Mouse (Mus musculus): ENCODE measurements around the gene Rbbp8nl. TPM values are rescaled to one million over a fixed set of nuclear protein-coding genes. Genes with fewer than 3 reads are reported as not detected.

Rbbp8nl gene
- polyA plus RNA-seq, 1 experiment: not detected

- Histone ChIP-seq H3K27ac (ENCODE audit: insufficient read depth, low read length) (no peak within 1 kb of the TSS), H3K4me1 (ENCODE audit: control insufficient read depth, insufficient read depth, low read length) (peaks cover 6% of the 10 kb centered on the region; the same call in 1 of the 2 replicates), H3K4me3 (ENCODE audit: insufficient read depth, low read length) (peak within 1 kb of the TSS; percentile 44)
- no peak for TF ChIP-seq CTCF (IDR thresholded peaks at IDR 0.05; ENCODE audit: extremely low read depth, insufficient read depth, low read length)
- peak; percentile 48; the same call in 1 of the 2 replicates for TF ChIP-seq POLR2A (IDR thresholded peaks at IDR 0.05; ENCODE audit: extremely low read depth, insufficient read depth, low read length)
Measured at GRCm38 (mm10) chr2:180273394-180274244, 16.1 kb downstream of the Rbbp8nl start, which contains the start of gene Cables2. Gene Cables2, minus strand, starts transcription at chr2:180273496.

GRCm38 (mm10) chr2:180272884-180273321 is 16.8 kb downstream of the Rbbp8nl start:
- no peak for TF ChIP-seq POLR2A (IDR thresholded peaks at IDR 0.05; ENCODE audit: extremely low read depth, insufficient read depth, low read length)
- TF ChIP-seq CTCF (IDR thresholded peaks at IDR 0.05; ENCODE audit: extremely low read depth, insufficient read depth, low read length): no peak
- Histone ChIP-seq H3K4me3 (ENCODE audit: insufficient read depth, low read length) (peak overlapping the region; percentile 44), H3K27ac (ENCODE audit: insufficient read depth, low read length) (no peak overlapping the region), H3K4me1 (ENCODE audit: control insufficient read depth, insufficient read depth, low read length) (peaks cover 6% of the 10 kb centered on the region; the same call in 1 of the 2 replicates)

GRCm38 (mm10) chr2:180271804-180272395 is 17.8 kb downstream of the Rbbp8nl start:
- no peak overlapping the region for H3K27ac ChIP-seq (ENCODE audit: insufficient read depth, low read length)
- H3K4me1 ChIP-seq (ENCODE audit: control insufficient read depth, insufficient read depth, low read length): peaks cover 6% of the 10 kb centered on the region; the same call in 1 of the 2 replicates
- TF ChIP-seq POLR2A (IDR thresholded peaks at IDR 0.05; ENCODE audit: extremely low read depth, insufficient read depth, low read length) (no peak), CTCF (IDR thresholded peaks at IDR 0.05; ENCODE audit: extremely low read depth, insufficient read depth, low read length) (no peak)
- peak overlapping the region; percentile 44; the same call in 1 of the 2 replicates for H3K4me3 ChIP-seq (ENCODE audit: insufficient read depth, low read length)

- Histone ChIP-seq H3K4me3 (ENCODE audit: insufficient read depth, low read length) (no peak overlapping the region), H3K4me1 (ENCODE audit: control insufficient read depth, insufficient read depth, low read length) (peaks cover 8% of the 10 kb centered on the region; the same call in 1 of the 2 replicates), H3K27ac (ENCODE audit: insufficient read depth, low read length) (no peak overlapping the region)
- no peak for TF ChIP-seq CTCF (IDR thresholded peaks at IDR 0.05; ENCODE audit: extremely low read depth, insufficient read depth, low read length)
- no peak for TF ChIP-seq POLR2A (IDR thresholded peaks at IDR 0.05; ENCODE audit: extremely low read depth, insufficient read depth, low read length)
Measured at GRCm38 (mm10) chr2:180270537-180271255, 19.0 kb downstream of the Rbbp8nl start.

- Histone ChIP-seq H3K4me3 (ENCODE audit: insufficient read depth, low read length) (no peak overlapping the region), H3K27ac (ENCODE audit: insufficient read depth, low read length) (no peak overlapping the region), H3K4me1 (ENCODE audit: control insufficient read depth, insufficient read depth, low read length) (peaks cover 8% of the 10 kb centered on the region; the same call in 1 of the 2 replicates)
- TF ChIP-seq CTCF (IDR thresholded peaks at IDR 0.05; ENCODE audit: extremely low read depth, insufficient read depth, low read length): no peak
- TF ChIP-seq POLR2A (IDR thresholded peaks at IDR 0.05; ENCODE audit: extremely low read depth, insufficient read depth, low read length): no peak
Measured at GRCm38 (mm10) chr2:180269329-180269728, 20.4 kb downstream of the Rbbp8nl start.

GRCm38 (mm10) chr2:180267955-180268354 is 21.7 kb downstream of the Rbbp8nl start:
- Histone ChIP-seq H3K27ac (ENCODE audit: insufficient read depth, low read length) (no peak overlapping the region), H3K4me1 (ENCODE audit: control insufficient read depth, insufficient read depth, low read length) (peaks cover 8% of the 10 kb centered on the region; the same call in 1 of the 2 replicates), H3K4me3 (ENCODE audit: insufficient read depth, low read length) (no peak overlapping the region)
- TF ChIP-seq CTCF (IDR thresholded peaks at IDR 0.05; ENCODE audit: extremely low read depth, insufficient read depth, low read length): no peak
- no peak for TF ChIP-seq POLR2A (IDR thresholded peaks at IDR 0.05; ENCODE audit: extremely low read depth, insufficient read depth, low read length)

- TF ChIP-seq POLR2A (IDR thresholded peaks at IDR 0.05; ENCODE audit: extremely low read depth, insufficient read depth, low read length) (no peak), CTCF (IDR thresholded peaks at IDR 0.05; ENCODE audit: extremely low read depth, insufficient read depth, low read length) (no peak)
- Histone ChIP-seq H3K4me1 (ENCODE audit: control insufficient read depth, insufficient read depth, low read length) (peaks cover 2% of the 10 kb centered on the region; the same call in 1 of the 2 replicates), H3K27ac (ENCODE audit: insufficient read depth, low read length) (peak overlapping the region; percentile 62), H3K4me3 (ENCODE audit: insufficient read depth, low read length) (no peak overlapping the region)
Measured at GRCm38 (mm10) chr2:180262891-180263290, 26.8 kb downstream of the Rbbp8nl start.

GRCm38 (mm10) chr2:180262441-180262840 is 27.2 kb downstream of the Rbbp8nl start:
- no peak overlapping the region for H3K4me3 ChIP-seq (ENCODE audit: insufficient read depth, low read length)
- peaks cover 2% of the 10 kb centered on the region; the same call in 1 of the 2 replicates for H3K4me1 ChIP-seq (ENCODE audit: control insufficient read depth, insufficient read depth, low read length)
- peak overlapping the region; percentile 62 for H3K27ac ChIP-seq (ENCODE audit: insufficient read depth, low read length)
- TF ChIP-seq CTCF (IDR thresholded peaks at IDR 0.05; ENCODE audit: extremely low read depth, insufficient read depth, low read length) (no peak), POLR2A (IDR thresholded peaks at IDR 0.05; ENCODE audit: extremely low read depth, insufficient read depth, low read length) (no peak)

- peaks cover 2% of the 10 kb centered on the region; the same call in 1 of the 2 replicates for H3K4me1 ChIP-seq (ENCODE audit: control insufficient read depth, insufficient read depth, low read length)
- no peak for TF ChIP-seq CTCF (IDR thresholded peaks at IDR 0.05; ENCODE audit: extremely low read depth, insufficient read depth, low read length)
- no peak for TF ChIP-seq POLR2A (IDR thresholded peaks at IDR 0.05; ENCODE audit: extremely low read depth, insufficient read depth, low read length)
- H3K27ac ChIP-seq (ENCODE audit: insufficient read depth, low read length): peak overlapping the region; percentile 24
- no peak overlapping the region for H3K4me3 ChIP-seq (ENCODE audit: insufficient read depth, low read length)
Measured at GRCm38 (mm10) chr2:180261901-180262300, 27.8 kb downstream of the Rbbp8nl start.

Measured in cortical plate, adult 2 months (tissue).